Mouse (Mus musculus): Measurements from ENCODE around the gene Dhx34. TPM values are rescaled to one million over a fixed set of nuclear protein-coding genes. Genes with fewer than 3 reads are reported as not detected.

Gene Dhx34
- polyA plus RNA-seq, 1 experiment from 2014 or later = 14.5 TPM

GRCm38 (mm10) chr7:16178114-16178513 lies 43.7 kb downstream of the Dhx34 start:
- Histone ChIP-seq H3K27me3 (peaks cover 49% of the 10 kb centered on the region), H3K36me3 (no peaks in the 10 kb centered on the region), H3K4me2 (replicated peaks) (no peak overlapping the region), H3K9me3 (no peaks in the 10 kb centered on the region), H3K4me3 (no peak overlapping the region), H3K4me1 (peaks cover 15% of the 10 kb centered on the region), H3K9ac (no peak overlapping the region), H3K27ac (no peak overlapping the region)
- 75% methylated on average over 4 of the region's 4 CpGs for WGBS
- no peak for ATAC-seq (ENCODE audit: low FRiP score, low read depth)

- no peak overlapping the region for H3K27ac ChIP-seq
- under 1% methylated on average over 10 of the region's 10 CpGs for WGBS
- H3K36me3 ChIP-seq = no peaks in the 10 kb centered on the region
- peak overlapping the region; percentile 79 for H3K4me2 ChIP-seq (replicated peaks)
- peaks cover 15% of the 10 kb centered on the region for H3K4me1 ChIP-seq
- no peaks in the 10 kb centered on the region for H3K9me3 ChIP-seq
- H3K27me3 ChIP-seq = peaks cover 68% of the 10 kb centered on the region
- ATAC-seq (ENCODE audit: low FRiP score, low read depth) = no peak
- H3K4me3 ChIP-seq = peak overlapping the region; percentile 52
- H3K9ac ChIP-seq = peak overlapping the region; percentile 73
Measured at GRCm38 (mm10) chr7:16175542-16175931, 46.3 kb downstream of the Dhx34 start.

- peak within 1 kb of the TSS; percentile 79 for H3K4me2 ChIP-seq (replicated peaks)
- H3K27me3 ChIP-seq = peaks cover 68% of the 10 kb centered on the region
- peak within 1 kb of the TSS; percentile 73 for H3K9ac ChIP-seq
- H3K9me3 ChIP-seq = no peaks in the 10 kb centered on the region
- no peak within 1 kb of the TSS for H3K27ac ChIP-seq
- no peaks in the 10 kb centered on the region for H3K36me3 ChIP-seq
- peak; percentile 83 for ATAC-seq (ENCODE audit: low FRiP score, low read depth)
- peaks cover 15% of the 10 kb centered on the region for H3K4me1 ChIP-seq
- under 1% methylated on average over 42 of the region's 42 CpGs for WGBS
- peak within 1 kb of the TSS; percentile 52 for H3K4me3 ChIP-seq
Measured at GRCm38 (mm10) chr7:16174597-16175541, 47.0 kb downstream of the Dhx34 start, which contains the start of gene Meis3. TSS of gene Meis3 (plus strand) at chr7:16175090.

GRCm38 (mm10) chr7:16173146-16173545 lies 48.7 kb downstream of the Dhx34 start:
- Histone ChIP-seq H3K27me3 (peaks cover 68% of the 10 kb centered on the region), H3K27ac (no peak overlapping the region)

GRCm38 (mm10) chr7:16172586-16173140 lies 49.2 kb downstream of the Dhx34 start:
- Histone ChIP-seq H3K4me3 (no peak overlapping the region), H3K4me1 (peaks cover 15% of the 10 kb centered on the region), H3K9ac (no peak overlapping the region), H3K27me3 (peaks cover 63% of the 10 kb centered on the region), H3K9me3 (peaks cover 8% of the 10 kb centered on the region; the same call in 1 of the 2 replicates), H3K36me3 (no peaks in the 10 kb centered on the region), H3K27ac (no peak overlapping the region), H3K4me2 (replicated peaks) (no peak overlapping the region)
- 17% methylated on average over 1 of the region's 1 CpGs for WGBS
- no peak for ATAC-seq (ENCODE audit: low FRiP score, low read depth)

More at GRCm38 (mm10) chr7:16173146-16173545, 48.7 kb downstream of the Dhx34 start:
- Histone ChIP-seq H3K9me3 (0 out of 2 replicates have a peak, but pooled peaks cover 3% of the 10 kb centered on the region), H3K9ac (no peak overlapping the region), H3K36me3 (no peaks in the 10 kb centered on the region), H3K4me3 (no peak overlapping the region), H3K4me2 (replicated peaks) (no peak overlapping the region), H3K4me1 (peaks cover 15% of the 10 kb centered on the region)
- no peak for ATAC-seq (ENCODE audit: low FRiP score, low read depth)
- WGBS = 9% methylated on average over 5 of the region's 5 CpGs

- Histone ChIP-seq H3K27ac (no peak overlapping the region), H3K4me2 (replicated peaks) (no peak overlapping the region), H3K36me3 (no peaks in the 10 kb centered on the region), H3K27me3 (peaks cover 58% of the 10 kb centered on the region), H3K9ac (no peak overlapping the region), H3K9me3 (peaks cover 8% of the 10 kb centered on the region; the same call in 1 of the 2 replicates), H3K4me3 (no peak overlapping the region), H3K4me1 (peaks cover 15% of the 10 kb centered on the region)
- WGBS = 7% methylated on average over 1 of the region's 1 CpGs
- ATAC-seq (ENCODE audit: low FRiP score, low read depth) = no peak
Measured at GRCm38 (mm10) chr7:16172141-16172581, 49.7 kb downstream of the Dhx34 start.

GRCm38 (mm10) chr7:16162036-16162435 lies 59.8 kb downstream of the Dhx34 start:
- Histone ChIP-seq H3K9ac (no peak overlapping the region), H3K4me1 (no peaks in the 10 kb centered on the region), H3K9me3 (peaks cover 3% of the 10 kb centered on the region; the same call in 1 of the 2 replicates), H3K36me3 (no peaks in the 10 kb centered on the region), H3K27ac (no peak overlapping the region), H3K4me2 (replicated peaks) (no peak overlapping the region), H3K27me3 (peaks cover 37% of the 10 kb centered on the region), H3K4me3 (no peak overlapping the region)
- WGBS = 76% methylated on average over 7 of the region's 7 CpGs
- ATAC-seq (ENCODE audit: low FRiP score, low read depth) = no peak

GRCm38 (mm10) chr7:16161302-16161701 lies 60.5 kb downstream of the Dhx34 start:
- WGBS = 90% methylated on average over 9 of the region's 9 CpGs
- Histone ChIP-seq H3K27ac (no peak overlapping the region), H3K4me2 (replicated peaks) (no peak overlapping the region), H3K36me3 (no peaks in the 10 kb centered on the region), H3K4me1 (no peaks in the 10 kb centered on the region), H3K9me3 (peaks cover 3% of the 10 kb centered on the region; the same call in 1 of the 2 replicates), H3K27me3 (peaks cover 39% of the 10 kb centered on the region), H3K9ac (no peak overlapping the region), H3K4me3 (no peak overlapping the region)
- no peak for ATAC-seq (ENCODE audit: low FRiP score, low read depth)

- H3K4me1 ChIP-seq = no peaks in the 10 kb centered on the region
- no peak for ATAC-seq (ENCODE audit: low FRiP score, low read depth)
- WGBS = 67% methylated on average over 3 of the region's 3 CpGs
- H3K9me3 ChIP-seq = peaks cover 3% of the 10 kb centered on the region; the same call in 1 of the 2 replicates
- H3K27me3 ChIP-seq = peaks cover 39% of the 10 kb centered on the region
- H3K4me2 ChIP-seq (replicated peaks) = no peak overlapping the region
- no peak overlapping the region for H3K27ac ChIP-seq
- H3K9ac ChIP-seq = no peak overlapping the region
- H3K36me3 ChIP-seq = no peaks in the 10 kb centered on the region
- H3K4me3 ChIP-seq = no peak overlapping the region
Measured at GRCm38 (mm10) chr7:16160702-16161101, 61.1 kb downstream of the Dhx34 start.

GRCm38 (mm10) chr7:16158735-16159134 lies 63.1 kb downstream of the Dhx34 start:
- 11% methylated on average over 39 of the region's 39 CpGs for WGBS
- no peak for ATAC-seq (ENCODE audit: low FRiP score, low read depth)
- H3K36me3 ChIP-seq = no peaks in the 10 kb centered on the region

GRCm38 (mm10) chr7:16156105-16156714 lies 65.6 kb downstream of the Dhx34 start:
- Histone ChIP-seq H3K9ac (no peak overlapping the region), H3K4me3 (no peak overlapping the region), H3K27me3 (peaks cover 42% of the 10 kb centered on the region), H3K4me2 (replicated peaks) (no peak overlapping the region), H3K27ac (no peak overlapping the region), H3K4me1 (no peaks in the 10 kb centered on the region), H3K9me3 (peaks cover 2% of the 10 kb centered on the region; the same call in 1 of the 2 replicates), H3K36me3 (no peaks in the 10 kb centered on the region)
- 74% methylated on average over 8 of the region's 8 CpGs for WGBS
- ATAC-seq (ENCODE audit: low FRiP score, low read depth) = no peak

More at GRCm38 (mm10) chr7:16158735-16159134, 63.1 kb downstream of the Dhx34 start:
- Histone ChIP-seq H3K9me3 (peaks cover 3% of the 10 kb centered on the region; the same call in 1 of the 2 replicates), H3K4me1 (no peaks in the 10 kb centered on the region), H3K27ac (no peak overlapping the region), H3K4me2 (replicated peaks) (peak overlapping the region; percentile 21; the same call in 1 of the 2 replicates), H3K4me3 (peak overlapping the region; percentile 12; the same call in 1 of the 2 replicates), H3K27me3 (peaks cover 42% of the 10 kb centered on the region), H3K9ac (no peak overlapping the region)

Measured in limb, embryonic 13.5 days (tissue).